Mouse (Mus musculus): ENCODE measurements at regions not wholly inside any gene's neighbourhood (a gene's known extent, or its start where the extent isn't known, plus 50 kb on each side); places are given as distances from the start of the nearest gene placed in this dataset.

GRCm38 (mm10) chr8:35235815-35236509 is 529.6 kb upstream of the Gm19410 start:
- DNase-seq (ENCODE audit: low spot score in 2 of 2): no peak

- DNase-seq (ENCODE audit: low spot score in 2 of 2): no peak
Observed at GRCm38 (mm10) chr8:35237279-35237678, 528.3 kb upstream of the Gm19410 start.

DNA sequence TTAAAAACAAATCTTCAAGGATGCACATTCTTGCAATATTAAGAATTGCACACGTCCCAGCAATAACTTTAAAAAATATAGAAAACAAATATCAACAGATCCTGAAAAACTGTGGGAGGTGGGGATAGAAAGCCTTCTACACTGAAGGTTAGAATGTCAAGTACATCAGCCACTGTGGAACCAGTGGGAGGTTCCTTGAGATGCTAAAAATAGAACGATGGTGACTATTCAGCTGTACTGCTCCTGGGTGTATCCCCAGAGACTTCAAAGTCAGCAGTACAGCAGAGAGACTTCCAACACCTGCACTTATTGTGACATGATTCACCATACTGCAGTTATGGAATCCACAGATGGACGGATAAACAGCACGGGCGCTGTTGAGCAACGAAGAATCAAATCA is 524.7 kb upstream of the Gm19410 start:
- DNase-seq (ENCODE audit: low spot score in 2 of 2): no peak

DNA sequence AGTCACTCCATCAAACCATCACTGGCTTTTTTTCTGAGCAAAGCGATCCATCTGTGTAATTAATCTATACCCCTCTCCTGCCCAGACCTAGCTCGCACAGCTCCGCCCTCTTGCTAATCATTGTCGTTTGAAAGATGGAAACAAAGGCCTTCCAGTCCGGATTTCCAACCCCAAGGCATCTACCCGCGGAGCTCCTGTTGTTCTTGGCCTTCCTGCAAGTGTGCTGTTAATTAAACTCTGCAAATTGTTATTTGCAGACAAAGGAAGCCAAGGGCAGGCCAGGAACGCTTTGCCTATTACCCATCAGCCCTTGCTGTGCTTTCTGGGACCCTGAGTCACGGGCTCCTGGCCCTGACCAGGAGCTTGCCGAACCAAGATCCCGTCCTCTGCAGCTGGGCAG is 522.0 kb upstream of the Gm19410 start:
- no peak for DNase-seq (ENCODE audit: low spot score in 2 of 2)

- DNase-seq (ENCODE audit: low spot score in 2 of 2): no peak
Observed at GRCm38 (mm10) chr8:35249747-35250375, 515.7 kb upstream of the Gm19410 start.

DNA sequence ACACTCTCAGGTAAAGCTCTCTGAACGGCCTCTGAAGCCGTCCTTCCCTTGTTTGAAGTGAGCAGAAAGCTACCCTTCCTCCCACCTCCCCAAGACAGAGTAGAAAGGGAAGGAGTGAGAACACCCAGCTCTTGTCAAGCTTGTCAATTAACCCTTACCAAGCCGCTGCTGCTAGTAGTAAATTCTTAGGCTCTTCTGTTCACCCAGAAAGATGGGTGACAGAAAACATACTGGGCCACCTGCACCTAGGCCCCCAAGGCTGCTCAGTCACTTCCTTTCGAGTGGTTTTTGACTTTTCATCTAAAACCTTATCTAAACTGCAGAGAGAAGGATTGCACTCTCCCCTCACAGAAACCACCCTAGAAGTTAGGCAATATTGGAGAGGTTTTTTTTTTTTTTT is 514.9 kb upstream of the Gm19410 start:
- no peak for DNase-seq (ENCODE audit: low spot score in 2 of 2)

DNA sequence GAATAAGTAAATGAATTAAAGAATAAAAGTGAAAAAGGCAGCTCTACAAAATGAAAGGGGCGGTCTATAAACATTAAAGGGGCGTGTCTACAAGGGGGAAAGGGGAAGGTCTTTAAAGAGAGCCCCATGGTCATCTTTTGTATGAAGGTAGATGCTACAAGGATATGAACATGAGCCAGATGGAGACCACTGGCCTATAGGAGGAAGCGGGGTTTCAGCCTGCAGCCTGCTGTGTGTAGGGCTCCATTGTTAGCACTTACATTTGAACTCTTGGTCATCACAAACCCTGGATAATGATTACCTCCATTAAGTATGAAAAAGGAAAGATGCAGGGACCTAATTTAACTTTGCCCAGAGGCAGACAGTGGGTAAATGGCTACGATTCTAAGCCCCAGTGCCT is 511.6 kb upstream of the Gm19410 start:
- no peak for DNase-seq (ENCODE audit: low spot score in 2 of 2)

- DNase-seq (ENCODE audit: low spot score in 2 of 2): no peak
Observed at GRCm38 (mm10) chr8:35255327-35255726, 510.3 kb upstream of the Gm19410 start.

DNA sequence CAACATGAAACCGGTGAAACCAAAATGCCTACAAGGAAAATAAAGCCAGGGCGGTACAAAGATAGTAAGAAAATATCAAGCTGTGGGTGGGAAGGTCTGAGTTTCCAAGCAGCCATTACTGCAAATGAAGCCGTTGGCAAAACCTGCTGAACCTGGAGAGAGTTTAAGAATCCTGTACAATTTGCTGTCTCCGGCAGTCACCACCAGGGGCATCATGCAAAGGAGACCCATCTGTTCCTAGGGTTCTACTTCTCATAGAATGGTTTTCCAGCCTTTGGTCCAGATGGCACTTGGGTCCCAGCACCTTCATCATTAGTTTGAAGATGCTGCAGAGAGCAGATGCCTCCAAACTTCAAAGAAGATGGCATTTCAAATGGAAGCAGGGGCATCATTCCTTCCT is 508.6 kb upstream of the Gm19410 start:
- no peak for DNase-seq (ENCODE audit: low spot score in 2 of 2)

GRCm38 (mm10) chr8:35268221-35268620 is 497.4 kb upstream of the Gm19410 start:
- no peak for DNase-seq (ENCODE audit: low spot score in 2 of 2)

DNA sequence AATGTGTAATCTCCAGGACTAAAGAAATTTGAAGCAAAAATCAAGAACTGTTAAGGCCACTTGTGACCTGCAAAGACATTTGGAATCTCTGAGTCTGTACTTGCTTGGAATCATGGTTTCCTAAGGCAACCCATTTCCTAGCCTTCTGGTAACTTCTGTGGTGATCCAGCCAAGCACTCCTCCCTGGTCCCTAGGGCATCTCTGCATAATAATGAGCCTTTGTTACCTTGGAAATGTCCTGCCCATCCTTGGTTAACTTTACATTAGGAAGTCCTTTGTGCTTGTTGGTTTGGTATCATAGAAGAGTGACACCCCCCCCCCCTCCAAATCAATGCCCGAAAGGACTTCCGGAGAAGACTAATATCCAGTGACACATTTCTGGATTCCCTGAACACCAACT is 496.6 kb upstream of the Gm19410 start:
- DNase-seq (ENCODE audit: low spot score in 2 of 2): no peak

DNA sequence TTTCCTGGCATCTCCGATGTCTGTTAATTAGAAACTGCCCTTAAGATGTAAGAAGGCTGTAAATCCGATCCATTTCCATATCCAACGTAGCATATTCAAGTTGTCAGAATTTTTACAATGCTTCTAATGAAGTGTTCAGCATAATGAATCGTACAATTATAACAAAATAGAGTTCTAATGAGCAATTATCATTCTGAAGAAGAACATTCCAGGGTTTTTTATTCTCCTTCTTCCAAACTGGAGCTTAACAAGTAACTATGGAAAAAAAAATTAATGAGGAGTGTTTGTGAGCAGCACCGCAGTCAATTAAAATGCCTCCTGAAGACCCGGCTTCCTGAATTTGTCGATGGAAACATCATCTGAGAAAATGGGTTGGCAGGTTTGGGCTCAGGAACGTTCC is 489.6 kb upstream of the Gm19410 start:
- DNase-seq (ENCODE audit: low spot score in 2 of 2): no peak

- no peak for DNase-seq (ENCODE audit: low spot score in 2 of 2)
Observed at GRCm38 (mm10) chr8:35276460-35276859, 489.1 kb upstream of the Gm19410 start.

- no peak for DNase-seq (ENCODE audit: low spot score in 2 of 2)
Observed at GRCm38 (mm10) chr8:35278946-35279345, 486.6 kb upstream of the Gm19410 start.

GRCm38 (mm10) chr8:35280741-35281140 is 484.8 kb upstream of the Gm19410 start:
- no peak for DNase-seq (ENCODE audit: low spot score in 2 of 2)

- no peak for DNase-seq (ENCODE audit: low spot score in 2 of 2)
Observed at GRCm38 (mm10) chr8:35283366-35283765, 482.2 kb upstream of the Gm19410 start.

GRCm38 (mm10) chr8:35289018-35289417 is 476.6 kb upstream of the Gm19410 start:
- no peak for DNase-seq (ENCODE audit: low spot score in 2 of 2)

DNA sequence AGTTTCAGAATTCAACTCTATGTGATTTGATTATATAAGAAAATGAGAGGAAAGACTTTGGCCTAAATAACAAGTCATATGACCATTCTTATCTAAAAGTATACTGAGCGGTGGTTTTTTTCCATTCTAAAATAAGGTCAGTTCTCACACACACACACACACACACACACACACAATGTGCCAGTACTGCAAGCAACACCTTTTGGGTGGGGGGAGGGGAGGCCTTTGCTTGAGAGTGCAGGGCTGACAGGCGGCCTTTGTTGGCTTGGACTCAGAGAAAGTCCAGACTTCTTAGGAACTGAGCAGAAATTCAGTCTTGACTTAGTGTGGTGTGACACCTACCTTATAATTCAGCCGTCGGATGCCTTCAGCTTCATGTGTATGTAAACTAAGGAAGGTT is 475.6 kb upstream of the Gm19410 start:
- DNase-seq (ENCODE audit: low spot score in 2 of 2): no peak

GRCm38 (mm10) chr8:35293437-35294126 is 472.0 kb upstream of the Gm19410 start:
- no peak for DNase-seq (ENCODE audit: low spot score in 2 of 2)

GRCm38 (mm10) chr8:35296936-35297335 is 468.7 kb upstream of the Gm19410 start:
- no peak for DNase-seq (ENCODE audit: low spot score in 2 of 2)

DNA sequence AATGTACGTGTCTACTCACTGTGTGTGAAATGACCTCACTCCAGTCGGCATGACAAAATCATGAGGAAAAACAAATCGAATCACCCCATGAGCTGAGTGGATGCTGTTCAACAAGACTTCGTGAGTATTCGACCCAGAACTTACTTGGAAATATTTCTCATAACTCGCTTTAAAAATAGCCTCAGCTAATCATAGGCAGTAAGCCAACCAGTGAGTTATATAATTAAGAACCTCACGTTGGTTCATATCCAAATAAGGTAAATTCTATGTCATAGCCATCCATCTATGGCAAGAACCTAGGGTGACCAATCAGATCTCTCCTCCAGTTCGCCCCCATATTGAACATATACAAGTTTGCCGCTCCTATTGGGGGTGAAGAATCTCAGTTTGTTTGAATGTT is 466.5 kb upstream of the Gm19410 start:
- no peak for DNase-seq (ENCODE audit: low spot score in 2 of 2)

DNA sequence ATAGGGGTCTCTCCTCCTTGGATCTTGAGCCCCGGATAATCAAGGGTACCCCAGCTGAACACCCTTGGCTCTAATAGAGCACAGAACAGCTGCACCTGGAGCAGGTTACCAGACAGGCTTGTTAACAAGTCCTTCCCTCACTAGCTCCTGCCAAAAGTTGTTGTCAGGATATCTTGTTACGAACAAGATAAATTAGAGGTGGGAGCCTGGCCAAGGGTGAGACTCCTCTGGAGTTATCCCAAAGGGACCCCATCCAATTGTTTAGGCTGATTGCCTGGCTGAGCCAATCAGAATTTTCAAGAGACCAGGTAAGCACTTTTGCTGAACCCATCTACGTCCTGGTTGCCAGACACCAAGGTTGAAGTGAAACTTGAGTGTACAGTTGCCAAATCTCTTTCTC is 465.2 kb upstream of the Gm19410 start:
- no peak for DNase-seq (ENCODE audit: low spot score in 2 of 2)
